Mouse (Mus musculus): ENCODE measurements around the gene Tmem156.
"Not testable (repeated sequence)": the region's sequence is repeated elsewhere in the genome, so short reads cannot be mapped to it uniquely, and the experiment has no call there.

Tmem156 gene

GRCm38 (mm10) chr5:65091921-65092320, at the start of gene Tmem156:
Tmem156 (minus strand) TSS chr5:65092132.
- DNase-seq (ENCODE audit: low read depth): no peak

DNA sequence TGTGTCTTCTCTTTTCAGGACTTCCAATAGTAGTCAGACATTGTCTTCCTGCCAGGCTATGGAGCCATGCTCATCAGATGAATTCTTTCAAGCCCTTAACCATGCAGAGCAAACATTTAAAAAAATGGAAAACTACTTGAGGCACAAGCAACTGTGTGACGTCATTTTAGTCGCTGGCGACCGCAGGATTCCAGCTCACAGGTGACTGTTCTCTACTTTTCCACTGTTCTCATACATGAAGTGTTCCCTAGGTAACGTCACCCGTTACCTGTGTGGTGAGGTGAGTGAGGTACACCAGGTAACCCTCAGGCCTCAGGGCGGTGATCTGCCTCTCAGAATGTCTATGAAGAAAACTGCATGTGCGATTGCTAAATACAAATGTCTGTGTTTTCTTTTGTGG, 49.3 kb upstream of the Tmem156 start:
- no peak for DNase-seq (ENCODE audit: low read depth)

GRCm38 (mm10) chr5:65137073-65137472, 45.1 kb upstream of the Tmem156 start:
- no peak for DNase-seq (ENCODE audit: low read depth)

DNA sequence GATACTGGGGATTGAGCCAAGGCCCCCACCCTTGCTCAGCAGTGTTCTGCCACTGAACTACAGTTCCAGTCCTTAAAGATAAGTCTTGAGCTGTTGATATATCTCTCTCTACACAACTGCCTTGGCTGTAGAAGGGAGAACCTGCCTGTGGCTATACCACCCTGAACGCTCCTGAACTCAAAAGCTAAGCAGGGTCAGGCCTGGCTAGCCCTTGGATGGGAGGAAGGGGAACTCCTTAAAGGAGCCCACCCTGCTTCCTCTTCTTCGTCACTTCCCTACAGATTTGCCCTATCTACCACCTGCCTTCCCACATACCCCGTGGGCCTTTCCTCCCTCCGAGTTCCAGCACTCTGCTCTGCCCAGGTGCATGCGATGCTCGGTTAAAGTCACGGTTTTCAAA, 44.2 kb upstream of the Tmem156 start:
- DNase-seq (ENCODE audit: low read depth): no peak

- DNase-seq (ENCODE audit: low read depth): no peak
Observed at GRCm38 (mm10) chr5:65131211-65131879, 39.4 kb upstream of the Tmem156 start.

DNA sequence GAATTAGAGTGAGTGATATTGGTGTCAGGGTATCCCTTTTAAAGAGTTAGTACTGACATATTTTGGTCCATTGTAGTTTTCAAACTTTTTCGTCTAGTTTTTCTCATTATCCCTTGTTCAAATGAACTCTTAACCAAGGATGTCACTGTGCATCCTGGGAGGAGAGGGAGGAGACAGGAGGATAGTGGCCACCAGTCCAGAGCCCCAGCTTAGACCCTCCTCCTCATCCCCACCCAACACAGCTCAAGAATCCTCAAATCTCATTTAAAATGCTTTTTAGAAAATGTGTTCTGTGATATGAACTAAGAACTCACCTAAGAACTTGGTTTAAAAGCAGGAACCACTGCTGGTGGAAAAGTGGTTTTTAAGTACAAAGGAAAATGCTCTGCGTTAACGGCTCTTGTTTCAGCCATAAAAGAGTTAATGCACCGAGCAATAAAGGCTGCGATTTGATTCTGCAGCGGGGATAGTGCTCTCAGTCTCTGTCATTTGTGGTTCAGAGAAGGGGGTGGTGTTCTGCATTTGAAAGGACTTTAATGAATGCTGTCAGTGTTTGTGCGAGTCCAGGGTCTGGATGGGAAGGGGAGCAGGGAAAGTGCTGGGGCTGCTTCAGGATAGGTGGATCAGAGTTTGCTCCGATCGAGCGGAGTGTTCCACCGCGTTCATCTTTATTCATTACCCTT, 38.7 kb upstream of the Tmem156 start:
- DNase-seq (ENCODE audit: low read depth): no peak

DNA sequence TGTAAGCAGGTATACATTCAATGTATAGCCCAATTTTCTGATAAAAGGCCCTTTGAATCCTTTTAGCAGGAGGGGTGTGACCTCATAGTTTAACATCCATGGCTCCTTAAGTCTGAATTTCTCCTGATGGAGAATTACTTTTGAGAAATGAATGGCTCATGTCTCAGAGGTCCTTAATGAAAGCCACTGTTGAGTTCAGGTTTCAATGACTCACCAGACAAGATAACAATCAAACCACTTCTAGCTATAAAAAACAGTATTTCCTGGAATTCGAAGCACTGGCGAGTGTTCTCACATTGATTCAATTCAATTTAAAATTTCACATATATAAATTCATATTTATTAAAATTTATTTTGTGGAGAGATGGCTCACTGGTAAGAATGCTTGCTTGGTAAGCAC, 36.5 kb upstream of the Tmem156 start:
- no peak for DNase-seq (ENCODE audit: low read depth)

DNA sequence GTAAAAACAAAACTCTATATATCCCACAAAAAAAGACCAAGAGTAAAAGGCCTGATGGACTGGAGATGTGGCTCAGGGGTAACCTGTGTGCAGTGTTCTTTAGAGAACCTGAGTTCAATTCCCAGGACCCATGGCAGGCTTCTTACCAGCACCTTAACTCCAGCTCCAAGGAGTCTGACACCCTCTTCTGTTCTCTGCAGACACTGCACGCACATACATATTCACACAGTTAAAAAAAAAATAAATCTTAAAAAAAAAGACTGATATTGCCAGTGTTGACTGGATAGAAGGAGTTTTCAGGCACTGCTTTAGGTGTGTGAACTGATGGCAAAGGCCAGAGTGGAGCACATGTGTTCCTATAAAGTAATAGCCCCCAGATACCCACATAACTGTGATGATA, 34.2 kb upstream of the Tmem156 start:
- no peak for DNase-seq (ENCODE audit: low read depth)

GRCm38 (mm10) chr5:65122616-65123015, 30.7 kb upstream of the Tmem156 start:
- no peak for DNase-seq (ENCODE audit: low read depth)

DNA sequence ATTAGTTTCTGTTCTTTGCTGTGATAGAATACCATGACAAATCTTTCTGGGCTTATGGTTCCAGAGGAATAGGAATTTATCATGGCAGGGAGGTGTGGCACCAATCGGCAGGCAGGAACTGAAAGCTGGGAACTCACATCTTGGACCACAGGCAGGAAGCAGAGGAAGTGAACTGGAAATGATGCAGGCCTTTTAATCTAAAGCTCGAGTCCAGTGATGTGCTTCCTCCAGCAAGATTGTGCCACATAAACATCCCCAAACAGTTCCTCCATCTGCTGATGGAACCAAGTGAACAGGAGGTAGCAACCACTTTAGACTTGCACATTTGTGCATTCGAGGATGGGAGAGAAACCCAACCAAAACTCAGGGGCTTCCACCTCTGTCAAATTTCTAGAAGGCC, 28.0 kb upstream of the Tmem156 start:
- no peak for DNase-seq (ENCODE audit: low read depth)

GRCm38 (mm10) chr5:65119495-65119894, 27.6 kb upstream of the Tmem156 start:
- no peak for DNase-seq (ENCODE audit: low read depth)

- no peak for DNase-seq (ENCODE audit: low read depth)
Observed at GRCm38 (mm10) chr5:65116789-65117188, 24.9 kb upstream of the Tmem156 start.

DNA sequence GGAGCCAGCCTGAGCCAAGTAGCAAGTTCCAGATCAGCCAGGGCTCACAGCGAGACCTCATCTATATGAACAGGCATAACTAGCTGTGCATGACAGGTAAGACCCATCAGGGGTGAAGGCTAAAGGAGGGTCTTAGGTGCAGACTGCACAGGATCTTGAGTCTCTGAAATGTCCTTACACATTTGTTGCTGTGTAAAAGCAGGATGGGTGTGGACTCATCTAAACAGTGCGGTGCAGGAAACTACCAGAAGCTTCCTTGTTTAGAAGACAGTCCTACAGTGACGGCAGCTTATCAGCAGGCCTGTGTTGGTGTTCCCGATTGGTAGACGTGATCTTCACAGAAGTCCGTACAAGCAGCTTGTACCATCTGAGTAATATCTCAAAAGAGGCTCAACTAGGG, 21.4 kb upstream of the Tmem156 start:
- no peak for DNase-seq (ENCODE audit: low read depth)

DNA sequence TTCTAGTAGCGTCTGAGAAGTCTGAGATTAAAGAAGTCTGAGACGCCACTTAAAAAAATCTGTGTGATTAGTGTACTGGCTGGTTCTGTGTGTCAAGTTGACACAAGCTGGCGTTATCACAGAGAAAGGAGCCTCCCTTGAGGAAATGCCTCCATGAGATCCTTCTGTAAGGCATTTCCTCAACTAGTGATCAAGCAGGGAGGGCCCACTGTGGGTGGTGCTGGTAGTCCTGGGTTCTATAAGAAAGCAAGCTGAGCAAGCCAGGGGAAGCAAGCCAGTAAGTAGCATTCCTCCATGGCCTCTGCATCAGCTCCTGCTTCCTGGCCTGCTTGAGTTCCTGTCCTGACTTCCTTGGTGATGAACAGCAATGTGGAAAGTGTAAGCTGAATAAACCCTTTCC, 20.3 kb upstream of the Tmem156 start:
- not testable (repeated sequence) for DNase-seq (ENCODE audit: low read depth)

- no peak for DNase-seq (ENCODE audit: low read depth)
Observed at GRCm38 (mm10) chr5:65107773-65108432, 16.0 kb upstream of the Tmem156 start.

DNA sequence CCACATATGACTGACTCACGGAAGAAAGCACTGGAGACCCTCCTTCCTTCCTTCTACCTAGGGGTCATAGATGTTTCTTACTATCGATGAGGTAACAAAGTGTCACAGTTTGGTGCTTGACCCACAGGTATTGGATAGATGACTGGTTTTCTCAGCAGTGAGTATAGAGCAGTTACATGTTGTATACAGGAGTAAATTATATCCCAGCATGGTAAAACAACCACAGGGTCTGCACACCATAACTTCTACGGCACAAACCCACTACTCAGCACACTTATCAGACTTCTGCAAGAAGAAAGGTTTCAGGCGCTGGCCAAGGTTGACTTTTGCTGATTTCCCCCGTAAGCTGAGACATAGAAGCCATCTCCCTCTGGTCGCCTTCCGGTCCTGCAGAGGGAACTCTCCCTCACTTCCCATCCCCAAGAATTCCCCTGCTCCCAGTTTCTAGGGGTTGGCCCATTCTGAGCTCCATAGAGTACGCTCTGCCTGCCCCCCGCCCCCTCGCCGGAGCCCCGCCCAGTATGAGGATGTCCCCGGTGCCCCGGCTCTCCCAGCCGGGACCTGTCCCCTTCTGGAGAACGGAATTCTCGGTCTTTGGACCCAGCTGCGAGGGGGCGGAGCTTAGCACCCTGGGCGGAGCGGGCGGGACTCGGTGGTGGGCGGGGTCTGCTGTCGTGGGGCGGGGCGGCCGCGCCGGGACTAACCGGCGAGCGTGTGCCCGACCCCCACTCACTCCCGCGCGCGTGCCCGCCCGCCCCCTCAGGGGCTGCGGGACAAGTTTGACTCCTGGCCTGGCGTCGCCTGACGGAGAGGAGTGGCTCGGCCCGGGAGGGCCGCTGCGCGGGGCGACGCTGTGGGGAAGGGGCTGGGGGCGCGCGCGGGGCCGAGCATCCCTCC, 15.2 kb upstream of the Tmem156 start, which contains the start of gene Klhl5:
Gene Klhl5 (plus strand): TSS at position 664 of the 897 bp plus-strand sequence.
- peak; percentile 55 for DNase-seq (ENCODE audit: low read depth)

DNA sequence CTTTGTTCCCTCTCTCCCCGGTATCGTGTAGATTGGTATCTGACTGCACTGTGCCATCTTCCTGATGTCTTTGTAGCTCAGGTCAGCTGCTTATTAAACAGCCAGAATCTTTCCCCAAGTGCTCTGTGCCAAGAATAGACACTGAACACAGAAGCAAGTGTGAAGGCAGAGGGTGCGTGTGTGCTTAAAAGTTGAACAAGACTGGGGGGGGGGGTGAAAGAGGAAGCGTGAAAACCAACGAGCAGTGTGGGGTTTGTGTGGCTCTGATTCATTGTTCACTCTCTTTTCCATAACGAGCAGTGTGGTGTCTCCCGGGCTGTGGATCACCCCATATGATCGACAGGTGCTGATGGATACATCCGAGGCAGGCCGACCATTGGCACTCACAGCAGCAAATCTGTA, 10.7 kb upstream of the Tmem156 start:
- no peak for DNase-seq (ENCODE audit: low read depth)

DNA sequence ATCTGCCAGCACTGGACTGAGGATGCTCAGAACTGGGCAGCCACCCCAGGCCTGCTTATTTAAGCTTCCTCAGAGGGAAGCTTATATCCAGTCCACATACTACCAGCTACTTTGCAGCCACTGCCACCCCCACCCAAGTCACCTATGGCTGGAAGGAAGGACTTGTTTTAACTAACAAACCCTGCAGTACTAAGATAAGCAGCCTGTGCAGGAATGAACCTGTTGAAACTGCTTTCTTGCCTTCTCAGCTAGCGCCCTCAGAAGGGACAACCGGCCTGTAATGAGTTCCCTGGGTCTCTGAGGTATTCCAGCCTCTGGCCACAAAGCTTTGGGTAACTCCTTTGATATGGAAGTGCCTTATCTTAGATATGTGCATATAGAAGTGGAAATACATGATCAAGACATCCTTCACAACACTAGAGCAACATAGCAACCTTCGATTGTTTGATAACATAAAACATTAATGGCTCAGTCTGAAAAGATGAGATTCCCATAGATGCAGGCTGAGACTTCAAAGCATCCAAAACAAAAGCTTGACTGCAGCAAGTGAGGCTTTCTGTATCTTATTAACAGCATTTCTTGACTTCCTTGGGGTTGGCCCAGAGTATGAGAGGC, 10.2 kb upstream of the Tmem156 start:
- peak; percentile 41 for DNase-seq (ENCODE audit: low read depth)

- DNase-seq (ENCODE audit: low read depth): no peak
Observed at GRCm38 (mm10) chr5:65101621-65102020, 9.7 kb upstream of the Tmem156 start.

GRCm38 (mm10) chr5:65101209-65101608, 9.3 kb upstream of the Tmem156 start:
- DNase-seq (ENCODE audit: low read depth): no peak

- no peak for DNase-seq (ENCODE audit: low read depth)
Observed at GRCm38 (mm10) chr5:65100002-65100401, 8.1 kb upstream of the Tmem156 start.

DNA sequence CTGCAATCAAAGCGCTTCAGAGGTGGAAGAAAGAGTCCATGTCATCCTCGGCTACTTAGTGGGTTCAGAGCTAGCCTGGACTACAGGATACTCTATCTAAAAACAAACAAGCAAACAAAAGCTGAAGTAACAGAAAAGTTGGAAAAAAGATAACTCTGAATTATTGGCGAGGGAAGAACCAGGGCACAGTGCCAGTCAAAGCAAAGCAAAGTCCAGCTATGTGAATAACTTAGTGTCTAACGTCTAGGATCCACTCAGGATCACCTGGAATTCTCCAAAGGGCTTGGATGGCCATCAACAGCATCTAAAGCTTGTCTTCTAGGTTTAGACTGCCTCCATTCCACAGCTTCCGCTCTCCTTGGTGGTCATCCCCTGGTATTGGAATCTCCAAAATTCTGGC, 5.5 kb upstream of the Tmem156 start:
- no peak for DNase-seq (ENCODE audit: low read depth)

Data from c-Kit-positive CD71-positive TER-119-negative erythroid progenitor cells, embryonic 14.5 days (primary cell).